Mouse (Mus musculus): Measurements from ENCODE around the gene 4930579F01Rik.

DNA sequence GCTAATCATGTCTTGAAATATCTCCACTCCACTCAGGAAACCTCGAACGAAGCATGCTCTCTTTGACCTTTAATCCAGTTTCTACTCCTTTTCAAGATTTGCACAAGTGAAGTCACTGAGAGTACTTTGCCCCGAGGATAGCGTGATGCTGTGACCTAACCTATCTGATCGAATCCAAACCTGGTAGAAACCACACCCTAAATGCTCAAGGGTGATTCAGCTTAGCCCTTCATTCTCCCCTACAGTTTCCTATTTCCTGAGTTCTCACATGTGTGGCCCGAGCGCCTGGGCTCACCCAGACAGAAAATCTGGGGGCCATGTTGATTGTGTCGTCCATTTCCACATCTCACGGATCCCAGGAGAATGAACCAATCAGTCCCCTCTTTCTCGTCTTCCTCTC is 44.4 kb upstream of the 4930579F01Rik start:
- TF ChIP-seq CTCF (IDR thresholded peaks at IDR 0.05; ENCODE audit: borderline replicate concordance, control insufficient read depth, extremely low read depth, insufficient read depth, low read length, poor library complexity): no peak
- TF ChIP-seq POLR2A (IDR thresholded peaks at IDR 0.05; ENCODE audit: control insufficient read depth, extremely low read depth, insufficient read depth, low read length, poor library complexity): no peak

All from thymus, adult 2 months (tissue).